Mouse (Mus musculus) skeletal muscle tissue, adult 2 months (tissue): ENCODE results near the gene Tmc8.
"Not testable (repeated sequence)": the region's sequence is repeated elsewhere in the genome, so short reads cannot be mapped to it uniquely, and the experiment has no call there.

Source experiments
- DNase-seq: peaks from one replicate; pipeline ENCODE4 v3.0.0-alpha.2; 2012; ENCODE audit warnings: low read depth, low spot score

Tmc8 gene

DNA sequence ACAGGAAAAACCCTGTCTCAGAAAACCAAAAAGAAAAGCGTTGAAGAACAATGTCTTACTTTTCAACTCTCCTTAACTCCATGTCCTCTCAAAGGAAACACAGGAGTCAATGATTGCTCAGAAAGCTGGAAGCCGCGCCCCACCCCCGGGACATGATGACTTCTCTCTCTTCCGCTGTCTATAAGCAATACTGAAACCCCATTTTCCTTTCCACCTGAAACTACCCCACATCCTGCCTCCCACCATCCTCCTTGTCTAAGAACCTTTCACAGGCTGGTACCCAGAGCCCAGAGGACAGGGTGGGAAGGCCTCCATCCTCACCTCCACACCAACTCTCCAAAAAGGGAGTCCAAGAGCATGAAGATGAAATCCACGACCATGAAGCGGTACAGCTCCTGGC, 9.5 kb upstream of the Tmc8 start:
- no peak for DNase-seq

DNA sequence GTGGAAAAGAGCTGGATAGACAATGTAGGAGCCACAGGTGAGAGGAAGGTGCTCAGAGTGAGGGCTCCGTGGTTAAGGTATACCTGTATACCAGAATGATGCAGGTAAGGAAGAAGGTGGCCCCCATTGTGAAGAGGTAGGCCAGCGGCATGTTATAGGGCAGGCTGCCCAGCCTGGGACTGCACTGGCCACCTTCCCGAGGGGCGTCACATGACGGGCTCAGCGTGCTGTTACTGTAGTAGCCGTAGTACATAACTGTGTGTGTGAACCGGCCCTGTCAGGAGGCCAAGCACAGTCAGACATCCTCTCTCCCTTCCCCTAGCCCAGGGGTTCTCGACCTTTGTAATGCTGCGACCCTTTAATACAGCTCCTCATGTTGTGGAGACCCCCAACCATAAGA, 7.0 kb upstream of the Tmc8 start:
- no peak for DNase-seq

DNA sequence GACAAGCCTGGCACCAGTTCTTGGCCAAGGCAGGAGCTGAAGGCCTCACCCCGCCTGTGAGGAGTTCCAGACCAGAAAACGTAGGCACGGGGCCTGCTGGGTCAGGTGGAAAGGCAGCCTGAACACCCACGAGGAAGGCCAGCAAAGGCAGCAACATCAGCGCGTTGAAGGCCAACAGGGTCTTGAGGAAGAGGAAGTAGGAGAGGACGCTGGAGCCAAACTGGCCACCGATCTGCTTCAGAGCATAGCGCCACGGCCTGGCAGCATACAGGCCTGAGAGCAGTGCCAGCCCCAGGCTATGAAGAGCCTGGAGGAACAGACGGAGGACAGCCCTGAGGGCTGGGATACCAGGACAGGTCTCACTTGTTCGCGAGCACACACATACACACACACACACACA, 6.3 kb upstream of the Tmc8 start:
- no peak for DNase-seq

DNA sequence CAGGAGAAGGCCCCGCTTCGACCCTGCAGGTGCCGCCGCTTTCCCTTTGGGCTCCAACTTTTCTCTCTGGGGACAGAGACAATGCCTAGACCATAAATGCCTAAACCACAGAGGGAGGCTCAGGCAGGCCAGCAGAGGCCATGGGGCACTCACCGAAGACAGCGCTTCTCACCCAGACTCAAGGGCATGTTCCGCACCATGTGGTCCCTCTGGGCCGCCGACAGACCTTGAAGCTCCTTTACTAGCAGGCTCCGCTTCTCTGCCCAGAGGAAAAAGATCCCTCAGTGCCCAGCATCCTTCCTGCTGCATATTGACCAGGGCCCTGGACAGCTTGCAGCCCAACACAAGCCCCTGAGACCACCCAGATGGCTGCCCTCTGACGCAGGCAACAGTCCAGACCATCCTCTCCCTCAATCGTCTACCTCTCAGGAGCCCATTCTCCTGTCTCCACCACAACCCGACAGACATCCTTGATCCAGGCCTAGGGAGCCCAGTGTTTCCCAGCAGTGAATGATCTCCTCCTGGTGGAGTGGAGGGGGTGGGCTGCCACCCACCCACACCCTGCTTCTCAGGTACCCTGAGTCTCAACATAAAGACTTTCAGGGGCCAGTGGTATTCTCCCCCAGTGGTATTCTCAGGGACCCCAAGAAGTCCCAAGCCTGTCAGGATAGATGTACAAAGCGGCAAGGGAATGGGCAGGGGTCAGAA, 5.6 kb upstream of the Tmc8 start:
- DNase-seq = no peak

- DNase-seq = no peak
Measured at GRCm38 (mm10) chr11:117777111-117777510, 4.8 kb upstream of the Tmc8 start.

DNA sequence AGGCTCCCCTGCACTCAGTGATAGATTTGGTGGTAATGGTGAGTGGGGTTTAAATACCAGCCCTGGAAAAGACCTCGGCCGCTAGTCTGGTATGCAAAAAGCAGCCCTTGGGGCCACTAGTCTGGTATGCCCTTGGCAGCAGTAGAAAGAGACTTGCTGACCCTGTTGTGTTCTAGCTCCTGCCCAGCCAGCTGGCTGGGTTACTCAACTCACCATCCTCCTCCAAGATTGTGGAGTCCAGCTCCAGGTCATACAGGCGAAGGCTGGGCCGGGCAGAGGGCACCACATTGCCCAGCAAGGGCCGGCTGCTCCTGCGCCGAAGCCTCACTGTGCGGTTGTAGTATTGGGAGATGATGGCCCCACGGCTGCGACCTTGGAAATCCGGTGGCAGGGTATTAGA, 3.8 kb upstream of the Tmc8 start:
- DNase-seq = no peak

DNA sequence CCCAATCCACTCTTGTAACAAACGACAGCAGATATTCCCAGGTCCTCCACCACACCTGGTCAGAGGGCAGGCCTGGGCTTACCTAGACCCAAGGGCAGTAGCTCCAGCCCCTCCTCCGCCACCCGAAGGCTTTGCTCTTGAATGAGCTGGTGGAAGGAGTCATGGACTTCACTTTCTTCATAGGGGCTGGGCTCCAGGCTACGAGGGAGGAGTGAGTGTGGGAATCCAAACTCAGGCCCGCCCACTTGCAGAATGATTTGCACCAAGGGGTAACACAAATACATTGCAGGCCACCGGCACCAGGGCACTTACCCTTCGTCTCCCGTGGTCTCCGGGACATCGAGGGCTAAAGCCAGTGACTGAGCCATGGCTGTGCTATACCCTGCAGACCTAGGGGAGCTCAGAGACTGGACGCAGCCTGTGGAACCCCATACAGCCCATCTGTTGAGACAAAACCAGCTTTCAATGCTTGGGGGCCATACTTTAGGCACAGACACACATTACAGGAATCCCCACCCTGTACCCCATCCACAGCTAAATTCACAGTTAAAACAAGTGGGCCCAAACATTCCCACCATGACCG, 2.9 kb upstream of the Tmc8 start:
- no peak for DNase-seq

GRCm38 (mm10) chr11:117779434-117780198, 2.3 kb upstream of the Tmc8 start:
- DNase-seq = no peak

- DNase-seq = no peak
Measured at GRCm38 (mm10) chr11:117780199-117780515, 1.7 kb upstream of the Tmc8 start.

DNA sequence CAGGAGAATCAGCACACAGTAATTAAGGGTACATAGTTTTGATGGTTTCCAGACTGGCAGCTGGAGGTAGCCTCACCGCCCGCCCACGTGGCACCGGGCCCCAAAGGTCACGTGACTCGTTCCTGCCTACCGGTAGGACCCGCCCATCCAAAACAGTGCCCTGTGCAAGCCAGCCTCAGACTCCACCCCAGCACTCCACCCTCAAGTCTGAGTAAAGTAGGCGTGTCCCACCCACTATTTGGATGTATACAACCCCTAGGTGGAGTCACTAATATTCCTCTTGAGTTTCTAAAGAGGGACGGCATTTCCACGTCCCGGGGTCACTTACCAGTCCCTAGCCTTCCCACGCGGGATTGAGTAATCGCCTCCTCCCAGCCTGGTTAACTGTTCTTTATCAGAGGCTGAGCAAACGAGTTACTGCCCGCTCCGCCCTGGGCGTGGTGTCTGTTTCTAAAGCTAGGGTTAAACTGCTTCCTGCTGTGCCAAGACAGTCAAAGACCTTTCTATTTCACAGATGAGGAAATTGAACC, 1.2 kb upstream of the Tmc8 start:
- DNase-seq = peak; percentile 80

- peak; percentile 88 for DNase-seq
Measured at GRCm38 (mm10) chr11:117781199-117781821, 566 bp upstream of the Tmc8 start.

DNA sequence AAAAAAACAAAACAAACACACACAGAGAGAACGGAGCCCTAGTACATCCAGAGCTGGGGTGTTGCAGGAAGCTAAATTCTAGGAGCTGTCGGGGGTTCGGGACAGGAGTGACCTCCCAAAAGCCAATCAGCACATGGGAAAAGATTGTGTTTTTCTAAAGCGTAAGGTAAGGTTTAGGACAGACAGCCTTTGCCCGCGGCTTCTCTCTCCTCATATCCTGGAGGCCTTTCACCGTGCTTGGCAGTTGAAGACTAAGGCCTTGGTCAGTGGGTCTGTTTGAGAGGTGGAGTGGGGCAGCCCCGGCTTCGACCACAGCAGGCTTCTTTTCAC, 794 bp downstream of the Tmc8 start:
- DNase-seq = no peak

- DNase-seq = no peak
Measured at GRCm38 (mm10) chr11:117783089-117783488, 1.2 kb downstream of the Tmc8 start.

GRCm38 (mm10) chr11:117783683-117784309, 1.9 kb downstream of the Tmc8 start:
- no peak for DNase-seq

DNA sequence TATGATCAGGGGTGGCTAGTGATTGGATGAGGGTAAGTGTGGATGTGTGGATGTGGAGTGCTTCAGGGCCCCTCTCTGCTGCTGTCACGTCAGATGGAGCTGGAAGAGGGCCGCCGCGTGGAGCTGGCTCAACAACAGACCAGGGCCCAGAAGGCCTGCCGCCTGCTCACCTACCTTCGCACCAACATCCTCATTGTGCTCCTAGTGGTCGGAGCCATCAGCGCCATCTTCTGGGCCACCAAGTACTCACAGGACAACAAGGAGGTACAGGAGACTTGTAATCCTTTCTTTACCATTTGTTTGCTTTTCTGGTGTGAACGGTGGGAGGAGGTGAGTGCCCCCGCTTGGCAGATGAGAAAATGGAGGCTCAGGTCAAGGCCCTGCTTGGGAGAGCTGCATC, 4.4 kb downstream of the Tmc8 start:
- DNase-seq = no peak

DNA sequence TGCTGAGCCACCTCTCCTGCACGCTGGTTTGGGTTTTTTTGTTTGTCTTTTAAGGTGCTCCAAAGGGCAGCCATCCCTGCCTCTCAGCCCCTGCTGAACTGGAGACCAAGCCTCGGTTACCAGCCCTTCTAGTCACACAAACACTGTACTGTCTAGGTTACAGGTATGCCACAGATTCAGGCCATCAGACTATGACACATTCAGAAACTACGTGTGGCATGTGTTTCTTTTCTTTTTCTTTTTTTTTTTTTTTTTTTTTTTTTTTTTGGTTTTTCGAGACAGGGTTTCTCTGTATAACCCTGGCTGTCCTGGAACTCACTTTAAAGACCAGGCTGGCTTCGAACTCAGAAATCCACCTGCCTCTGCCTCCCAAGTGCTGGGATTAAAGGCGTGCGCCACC, 6.6 kb downstream of the Tmc8 start:
- DNase-seq = not testable (repeated sequence)

- no peak for DNase-seq
Measured at GRCm38 (mm10) chr11:117790286-117790685, 8.4 kb downstream of the Tmc8 start.

DNA sequence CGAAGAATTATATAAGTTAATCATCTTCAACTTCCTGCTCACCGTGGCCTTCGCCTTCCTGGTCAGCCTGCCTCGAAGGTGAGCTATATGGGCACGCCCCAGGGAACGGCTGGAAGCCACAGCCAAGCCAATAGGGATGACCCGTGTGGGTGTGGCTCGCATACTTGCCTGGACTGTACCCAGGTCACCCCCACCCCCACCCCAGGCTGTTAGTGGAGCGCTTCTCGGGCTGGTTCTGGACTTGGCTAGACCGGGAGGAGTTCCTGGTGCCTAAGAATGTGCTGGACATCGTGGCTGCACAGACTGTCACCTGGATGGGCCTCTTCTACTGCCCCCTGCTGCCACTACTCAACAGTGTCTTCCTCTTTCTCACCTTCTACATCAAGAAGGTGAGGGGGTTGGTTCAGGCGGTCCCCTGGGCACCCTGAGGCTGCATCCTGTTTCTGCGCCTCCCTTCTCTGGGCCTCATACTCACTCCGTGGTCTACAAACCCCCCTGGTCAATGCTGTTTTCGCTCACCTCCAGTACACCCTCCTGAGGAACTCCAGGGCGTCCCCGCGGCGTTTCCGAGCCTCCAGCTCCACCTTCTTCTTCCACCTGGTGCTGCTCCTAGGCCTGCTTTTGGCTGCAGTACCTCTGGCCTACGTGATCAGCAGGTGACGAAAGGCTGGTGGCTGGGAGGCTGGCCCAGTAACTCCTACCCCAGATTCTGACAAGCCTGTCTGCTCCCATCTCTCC, 9.0 kb downstream of the Tmc8 start:
- no peak for DNase-seq

DNA sequence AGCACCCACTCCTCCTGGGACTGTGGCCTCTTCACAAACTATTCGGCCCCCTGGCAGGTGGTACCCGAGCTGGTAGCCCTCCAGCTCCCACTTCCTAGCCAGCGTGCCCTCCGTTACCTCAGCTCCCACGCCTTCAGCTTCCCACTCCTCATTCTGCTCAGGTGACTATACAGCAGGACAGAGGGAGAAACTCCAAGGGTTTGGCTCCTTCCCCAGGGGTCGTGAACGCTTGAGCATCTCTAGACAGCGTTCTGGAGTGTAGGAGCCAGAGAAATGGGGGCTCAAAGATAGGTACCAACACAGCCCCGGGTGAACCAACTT, 9.5 kb downstream of the Tmc8 start:
- DNase-seq = no peak

DNA sequence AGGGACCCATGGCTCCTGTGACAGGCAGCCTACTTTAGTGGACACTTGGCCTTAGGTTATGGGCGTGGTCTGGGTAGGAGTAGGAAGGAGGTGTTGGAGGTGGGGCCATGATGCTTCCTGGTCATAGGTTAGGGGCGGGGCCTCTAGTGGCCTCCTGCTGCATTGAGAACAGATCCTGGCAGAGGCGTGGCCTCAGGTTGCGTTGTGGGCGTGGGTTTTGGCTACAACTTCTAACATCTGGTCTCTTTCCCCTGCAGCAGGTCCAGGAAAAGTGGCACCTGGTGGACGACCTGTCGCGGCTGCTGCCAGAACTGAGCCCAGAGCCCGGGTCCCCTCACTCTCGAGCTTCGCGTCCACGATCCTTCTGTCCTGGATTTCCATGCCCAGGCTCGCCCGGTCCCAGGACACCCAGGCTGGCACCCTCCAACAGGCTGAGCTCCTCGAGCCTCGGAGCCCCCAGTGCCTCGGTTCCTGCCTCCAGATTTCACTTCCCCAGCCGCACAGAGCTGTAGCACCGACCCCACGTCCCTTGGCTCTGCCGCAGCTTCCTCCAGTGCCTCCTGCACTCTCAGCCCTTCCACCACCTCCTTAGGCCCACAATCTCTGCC, 10.5 kb downstream of the Tmc8 start:
- no peak for DNase-seq

DNA sequence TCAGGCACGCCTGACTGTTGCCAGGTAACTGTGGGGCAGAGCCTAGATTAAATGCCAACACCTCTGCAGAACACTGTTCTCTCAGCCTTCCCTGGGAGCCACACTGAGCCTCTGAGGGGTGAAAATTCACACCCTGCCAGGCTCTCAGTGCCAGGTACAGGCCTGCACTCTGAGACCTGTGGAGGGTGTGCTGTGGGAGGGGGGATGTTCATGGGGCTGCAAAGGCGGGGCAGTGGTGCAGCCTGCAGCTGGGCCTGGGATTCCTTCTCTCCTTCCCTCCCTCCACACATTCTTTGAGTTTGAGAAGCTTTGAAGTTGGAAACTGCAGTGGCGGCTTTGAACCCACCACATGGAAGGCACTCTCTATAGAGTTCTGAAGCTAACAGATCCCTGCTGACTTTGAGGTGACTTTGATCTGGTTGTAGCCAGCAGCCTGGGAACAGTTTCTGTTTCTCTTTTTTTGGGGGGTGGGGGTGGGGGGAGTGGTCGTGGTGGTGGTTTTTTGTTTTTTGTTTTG, 12.2 kb downstream of the Tmc8 start:
- DNase-seq = no peak
